Mouse (Mus musculus) left cerebral cortex, adult 9 months (tissue): ENCODE measurements around the gene Olfr170.
"Not testable (repeated sequence)": the region's sequence is repeated elsewhere in the genome, so short reads cannot be mapped to it uniquely, and the experiment has no call there.

Experiments used
- DNase-seq, 2 experiments: peaks; one replicate each; pipeline ENCODE4 v3.0.0; 2022; ENCODE audit warnings: low spot score in 2 of 2

Olfr170 gene

DNA sequence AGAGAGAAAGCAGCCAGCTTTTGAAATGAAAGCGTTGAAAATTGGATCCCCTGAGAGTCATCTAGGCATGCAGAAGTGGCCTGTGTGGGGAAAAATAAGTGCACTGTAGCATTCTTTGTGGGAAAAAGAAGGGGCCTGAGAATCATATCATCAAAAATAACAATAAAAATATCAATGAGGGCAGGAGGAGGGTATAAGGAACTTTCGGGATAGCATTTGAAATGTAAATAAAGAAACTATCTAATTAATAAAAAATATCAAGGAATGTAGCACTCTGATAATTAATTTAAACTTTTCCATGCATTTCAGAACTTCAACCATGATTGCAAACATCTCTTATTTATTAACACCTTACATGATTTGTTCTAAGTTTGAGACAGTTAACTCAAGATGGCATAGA lies at the start of gene Olfr170:
Gene Olfr170, minus strand, starts transcription at position 101 of the 400 bp plus-strand sequence.
- DNase-seq = not testable (repeated sequence)

DNA sequence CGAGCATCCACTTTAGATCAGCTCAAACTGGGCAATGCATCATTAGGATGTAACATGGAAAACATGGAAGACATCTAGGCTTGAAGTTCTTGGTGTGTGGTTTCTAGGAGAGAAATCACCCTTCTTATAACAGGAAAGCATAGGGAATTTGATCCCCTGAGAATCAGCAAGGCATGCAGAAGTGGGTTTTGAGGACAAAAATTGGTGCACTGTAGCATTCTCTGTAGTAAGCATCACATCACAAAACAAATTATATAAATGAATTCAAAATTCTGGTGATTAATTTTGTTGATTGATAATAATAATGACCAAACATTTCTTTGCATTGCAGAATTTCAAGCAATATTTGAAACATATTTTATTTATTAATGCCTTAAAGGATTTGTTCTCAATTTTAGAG lies 18.1 kb upstream of the Olfr170 start, which contains the start of gene Olfr171:
Gene Olfr171, minus strand, starts transcription at position 101 of the 400 bp plus-strand sequence.
- DNase-seq = no peak

DNA sequence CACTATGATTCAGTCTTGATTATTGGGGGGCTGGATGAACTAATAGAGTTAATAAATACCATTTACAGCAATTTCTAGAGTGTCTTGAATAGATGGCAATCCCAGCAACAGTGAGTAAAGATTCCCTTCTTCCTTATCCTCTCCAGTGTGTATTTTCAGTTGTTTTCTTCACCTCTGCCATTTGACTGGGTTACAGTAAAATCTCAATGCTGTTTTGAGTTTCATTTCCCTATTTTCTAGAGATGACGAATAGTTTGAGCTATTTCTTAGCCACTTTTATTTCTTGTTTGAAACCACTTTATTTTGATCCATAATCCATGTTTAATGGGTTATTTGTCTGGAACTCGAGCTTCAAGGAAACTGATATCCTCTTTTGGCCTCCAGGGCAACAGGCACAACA lies 8.5 kb downstream of the Olfr170 start:
- DNase-seq = no peak

DNA sequence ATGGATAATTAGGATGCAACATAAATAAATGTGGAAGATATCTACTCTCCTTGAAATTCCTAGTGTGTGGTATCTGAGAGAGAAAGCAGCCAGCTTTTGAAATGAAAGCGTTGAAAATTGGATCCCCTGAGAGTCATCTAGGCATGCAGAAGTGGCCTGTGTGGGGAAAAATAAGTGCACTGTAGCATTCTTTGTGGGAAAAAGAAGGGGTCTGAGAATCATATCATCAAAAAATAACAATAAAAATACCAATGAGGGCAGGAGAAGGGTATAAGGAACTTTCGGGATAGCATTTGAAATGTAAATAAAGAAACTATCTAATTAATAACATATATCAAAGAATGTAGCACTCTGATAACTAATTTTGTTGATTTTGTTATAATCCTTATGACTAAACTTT lies 40.0 kb downstream of the Olfr170 start, which contains the start of gene Olfr169:
Gene Olfr169, minus strand, starts transcription at position 101 of the 400 bp plus-strand sequence.
- not testable (repeated sequence) for DNase-seq
